Comparison of ENCODE assay signal across 14 mouse cellular contexts in genomic region chr15:86064850-86065229, GRCm38 (mm10). TPM values are rescaled to one million over a fixed set of nuclear protein-coding genes. Genes with fewer than 3 reads are reported as not detected.
DNase-seq lines count a peak whose midpoint lies in the region; ATAC-seq lines count a peak whose summit lies in the region.
"Had no signal": no experiment of that assay in that cellular context is flagged by ENCODE, and none has a peak within 500 bp of the region (broad histone marks: within the 10 kb centered on the region; RNA-seq: fewer than 3 reads in every experiment).

No protein-coding gene starts in this region.

- WGBS in midbrain, embryonic 16.5 days: 96% methylated on average over 3 of the region's 3 CpGs

- H3K4me1 ChIP-seq in midbrain, embryonic 16.5 days (ENCODE audit: control insufficient read depth, insufficient read depth, low read length): peaks cover 42% of the 10 kb centered on the region

- no peaks in the 10 kb centered on the region for H3K27me3 ChIP-seq in midbrain, embryonic 16.5 days (ENCODE audit: control insufficient read depth, insufficient read depth, low read depth, low read length)
- H3K27me3 ChIP-seq: forebrain, embryonic 13.5 days had no signal

- H3K9me3 ChIP-seq in midbrain, embryonic 16.5 days (replicated peaks; ENCODE audit: control insufficient read depth, low read length, poor library complexity, severe bottlenecking): no peaks in the 10 kb centered on the region
- H3K9me3 ChIP-seq: forebrain, embryonic 13.5 days had no signal

- DNase-seq in CD4-positive, CD25-positive, alpha-beta regulatory T cell, adult 2 months (ENCODE audit: low read depth, low spot score): peak; percentile 58
- DNase-seq in thymus, postnatal 0 days (ENCODE audit: low spot score): peak; percentile 60
- DNase-seq in thymus, adult 18-20 months: no peak
- no peak for DNase-seq in adrenal gland, postnatal 25 days
- DNase-seq in retina, embryonic 14.5 days (ENCODE audit: low spot score): no peak
- DNase-seq: cerebellum, adult 11 months; heart, postnatal 10 days; left cerebral cortex, postnatal 4 days; lung, postnatal 14 days; midbrain, embryonic 14.5 days had no signal

- no peak overlapping the region for H3K9ac ChIP-seq in midbrain, embryonic 16.5 days (ENCODE audit: low read depth, low read length)
- H3K9ac ChIP-seq: forebrain, embryonic 13.5 days had no signal

- H3K36me3 ChIP-seq in midbrain, embryonic 16.5 days (ENCODE audit: control insufficient read depth, insufficient read depth, low read length): 0 out of 2 replicates have a peak, but pooled peaks cover 2% of the 10 kb centered on the region

- no peak overlapping the region for H3K4me2 ChIP-seq in midbrain, embryonic 16.5 days (ENCODE audit: low read length)
- H3K4me2 ChIP-seq: forebrain, embryonic 13.5 days had no signal

- ATAC-seq in CD4-positive, CD25-positive, alpha-beta regulatory T cell, adult 4 months: no peak
- peak; percentile 7 for ATAC-seq in megakaryocyte progenitor cell, adult 5-6 weeks (replicated peaks; ENCODE audit: poor library complexity)
- ATAC-seq in midbrain, embryonic 16.5 days: no peak
- ATAC-seq: forebrain, embryonic 13.5 days had no signal

- H3K27ac ChIP-seq in midbrain, embryonic 16.5 days (ENCODE audit: low read length): no peak overlapping the region
- H3K27ac ChIP-seq: forebrain, embryonic 13.5 days had no signal

- no peak overlapping the region for H3K4me3 ChIP-seq in midbrain, embryonic 16.5 days (ENCODE audit: low read depth, low read length)
- H3K4me3 ChIP-seq: forebrain, embryonic 13.5 days had no signal

RNA-seq across cellular contexts. Expression of gene Gramd4, which starts 7.3 kb away (rescaled TPM):
- polyA plus RNA-seq in CD4-positive, CD25-positive, alpha-beta regulatory T cell, adult 4 months (2017; shearing (Covaris generic)): 10 to 100 TPM; 25.3 to 25.7 TPM
- 14.8 TPM in 2 replicates for polyA plus RNA-seq in thymus, postnatal 0 days (2015; fragmentation: Nextera tagmentation; extraction: Ambion mirVana)
- 7.1 and 7.4 TPM in 2 replicates for total RNA-seq in megakaryocyte progenitor cell, adult 5-6 weeks (2015)
- 19.7 and 20.5 TPM in 2 replicates for total RNA-seq in megakaryocyte progenitor cell, adult 5-6 weeks (2017)
- total RNA-seq in adrenal gland, postnatal 25 days (2021): 10.1 and 17.4 TPM in 2 replicates
- polyA plus RNA-seq in midbrain, embryonic 16.5 days (2015; fragmentation: Nextera tagmentation; extraction: Ambion mirVana): 36.0 and 36.7 TPM in 2 replicates

RNA-seq across cellular contexts. Expression of gene Celsr1, which starts 31.3 kb away (rescaled TPM):
- 1 to 10 TPM; 3.3 to 3.8 TPM for polyA plus RNA-seq in CD4-positive, CD25-positive, alpha-beta regulatory T cell, adult 4 months (2017; shearing (Covaris generic))
- 2.9 and 3.6 TPM in 2 replicates for polyA plus RNA-seq in thymus, postnatal 0 days (2015; fragmentation: Nextera tagmentation; extraction: Ambion mirVana)
- 8.4 and 10.7 TPM in 2 replicates for total RNA-seq in megakaryocyte progenitor cell, adult 5-6 weeks (2015)
- total RNA-seq in megakaryocyte progenitor cell, adult 5-6 weeks (2017): 4.4 and 6.6 TPM in 2 replicates
- total RNA-seq in adrenal gland, postnatal 25 days (2021): 6.9 and 8.7 TPM in 2 replicates
- 1.1 and 1.3 TPM in 2 replicates for polyA plus RNA-seq in midbrain, embryonic 16.5 days (2015; fragmentation: Nextera tagmentation; extraction: Ambion mirVana)

Comparison
In these comparisons a context has a peak if more than half of its experiments do, and no peak if none do; other contexts are left out.
1. DNase-seq: peak in CD4-positive, CD25-positive, alpha-beta regulatory T cell, adult 2 months (single experiment) and thymus, postnatal 0 days (single experiment); none in thymus, adult 18-20 months (0 of 2), adrenal gland, postnatal 25 days (single experiment) and retina, embryonic 14.5 days (single experiment).